15 mouse cellular contexts compared by ENCODE assay signal in genomic region chr5:116021552-116021951, GRCm38 (mm10). TPM values are rescaled to one million over a fixed set of nuclear protein-coding genes. Genes with fewer than 3 reads are reported as not detected.
DNase-seq lines count a peak whose midpoint lies in the region; ATAC-seq lines count a peak whose summit lies in the region.
"Had no signal": no experiment of that assay in that cellular context is flagged by ENCODE, and none has a peak within 500 bp of the region (broad histone marks: within the 10 kb centered on the region; RNA-seq: fewer than 3 reads in every experiment).

No protein-coding gene starts in this region.

- peak overlapping the region; percentile 96 for H3K27ac ChIP-seq in liver, embryonic 13.5 days
- no peak overlapping the region for H3K27ac ChIP-seq in midbrain, embryonic 15.5 days
- H3K27ac ChIP-seq: hindbrain, embryonic 13.5 days; left cerebral cortex, adult 2 months; neural tube, embryonic 15.5 days had no signal

- H3K9ac ChIP-seq in liver, embryonic 13.5 days = peak overlapping the region; percentile 94
- H3K9ac ChIP-seq in midbrain, embryonic 15.5 days = no peak overlapping the region
- H3K9ac ChIP-seq: hindbrain, embryonic 13.5 days; neural tube, embryonic 15.5 days had no signal

- H3K9me3 ChIP-seq in liver, embryonic 13.5 days (replicated peaks) = no peaks in the 10 kb centered on the region
- H3K9me3 ChIP-seq in midbrain, embryonic 15.5 days = no peaks in the 10 kb centered on the region
- H3K9me3 ChIP-seq: hindbrain, embryonic 13.5 days; neural tube, embryonic 15.5 days had no signal

- peak overlapping the region; percentile 84 for H3K4me3 ChIP-seq in liver, embryonic 13.5 days (replicated peaks)
- no peak overlapping the region for H3K4me3 ChIP-seq in midbrain, embryonic 15.5 days
- H3K4me3 ChIP-seq: hindbrain, embryonic 13.5 days; left cerebral cortex, adult 2 months; neural tube, embryonic 15.5 days had no signal

- peaks cover 80% of the 10 kb centered on the region for H3K4me1 ChIP-seq in liver, embryonic 13.5 days (replicated peaks)
- peaks cover 19% of the 10 kb centered on the region for H3K4me1 ChIP-seq in midbrain, embryonic 15.5 days

- peak; percentile 73 for ATAC-seq in liver, embryonic 13.5 days (ENCODE audit: low read depth)
- no peak for ATAC-seq in midbrain, embryonic 15.5 days (replicated peaks)
- ATAC-seq: forebrain, embryonic 14.5 days had no signal

- intact Hi-C loops in heart, postnatal 25 days (cut with DNase I) = loop anchor here (10.0 kb wide), 1 partner anchor 367 kb away; no protein-coding TSS in a partner anchor

- DNase-seq in heart, adult 11 months = peak; percentile 95
- DNase-seq in heart, postnatal 25 days (ENCODE audit: low spot score) = no peak
- peak; percentile 36 to 58 for DNase-seq in spleen, postnatal 36 days (ENCODE audit: low spot score in 2 of 2)
- no peak for DNase-seq in spleen, adult 18-20 months
- peak; percentile 78 for DNase-seq in liver, embryonic 13.5 days
- no peak for DNase-seq in B cell, adult 2 months
- DNase-seq in cerebellum, adult 9-11 months = no peak
- DNase-seq: gastrocnemius, postnatal 25 days; kidney, postnatal 25 days; midbrain, embryonic 14.5 days had no signal

- peak overlapping the region; percentile 93 for H3K4me2 ChIP-seq in liver, embryonic 13.5 days
- H3K4me2 ChIP-seq in midbrain, embryonic 15.5 days = no peak overlapping the region
- H3K4me2 ChIP-seq: hindbrain, embryonic 13.5 days had no signal

- WGBS in liver, embryonic 13.5 days (ENCODE audit: insufficient replicate concordance) = 20% methylated on average over 14 of the region's 14 CpGs
- 89% methylated on average over 14 of the region's 14 CpGs for WGBS in midbrain, embryonic 15.5 days

- peaks cover 63% of the 10 kb centered on the region for H3K36me3 ChIP-seq in liver, embryonic 13.5 days
- peaks cover 45% of the 10 kb centered on the region for H3K36me3 ChIP-seq in midbrain, embryonic 15.5 days (replicated peaks)

- no peaks in the 10 kb centered on the region for H3K27me3 ChIP-seq in liver, embryonic 13.5 days
- H3K27me3 ChIP-seq in midbrain, embryonic 15.5 days (replicated peaks) = no peaks in the 10 kb centered on the region
- H3K27me3 ChIP-seq: hindbrain, embryonic 13.5 days; neural tube, embryonic 15.5 days had no signal

RNA-seq across cellular contexts. Expression of gene Prkab1, which starts 2.8 kb away (rescaled TPM):
- 10 to 100 TPM; 47.0 to 49.6 TPM for total RNA-seq in heart, postnatal 25 days (2021)
- polyA plus RNA-seq in liver, embryonic 13.5 days (2015; fragmentation: Nextera tagmentation; extraction: Ambion mirVana) = 76.1 and 81.9 TPM in 2 replicates
- polyA plus RNA-seq in midbrain, embryonic 15.5 days (2015; fragmentation: Nextera tagmentation; extraction: Ambion mirVana) = 59.0 and 59.8 TPM in 2 replicates

Comparison
In these comparisons a context has a peak if more than half of its experiments do, and no peak if none do; other contexts are left out.
1. DNase-seq: peak in heart, adult 11 months (single experiment), spleen, postnatal 36 days (2 of 2) and liver, embryonic 13.5 days (single experiment); none in heart, postnatal 25 days (single experiment), spleen, adult 18-20 months (0 of 2), B cell, adult 2 months (0 of 2) and cerebellum, adult 9-11 months (single experiment).